Mouse (Mus musculus) heart, embryonic 13.5 days (tissue): ENCODE measurements around the gene Camk2b. TPM values are rescaled to one million over a fixed set of nuclear protein-coding genes. Genes with fewer than 3 reads are reported as not detected.
"Not testable (repeated sequence)": the region's sequence is repeated elsewhere in the genome, so short reads cannot be mapped to it uniquely, and the experiment has no call there.

Source experiments
- ATAC-seq: fragments of 200-750 bp; cut with Nextera tagmentation; 2 replicates; pipeline ENCODE4 v1.8.0; 2017; ENCODE audit warnings: moderate TSS enrichment; ENCODE audit not compliant: insufficient number of reproducible peaks, low FRiP score, low TSS enrichment; ENCODE audit errors: extremely low read depth
- H3K27ac ChIP-seq: fragments of 300-500 bp; sonication (generic); replicated peaks from 2 replicates; pipeline ENCODE4 v1.5.1; 2015; ENCODE audit warnings: moderate library complexity, mild to moderate bottlenecking, inconsistent platforms
- H3K27me3 ChIP-seq: fragments of 300-500 bp; sonication (generic); replicated peaks from 2 replicates; pipeline ENCODE4 v1.6.1; 2015; ENCODE audit warnings: mild to moderate bottlenecking, inconsistent platforms
- H3K36me3 ChIP-seq: fragments of 300-500 bp; sonication (generic); 2 replicates; pipeline ENCODE4 v1.6.1; 2015; ENCODE audit warnings: mild to moderate bottlenecking, inconsistent platforms
- H3K4me1 ChIP-seq: fragments of 300-500 bp; sonication (generic); 2 replicates; pipeline ENCODE4 v1.6.1; 2015; ENCODE audit warnings: inconsistent platforms
- H3K4me2 ChIP-seq: fragments of 300-500 bp; sonication (generic); 2 replicates; pipeline ENCODE4 v1.6.1; 2015; ENCODE audit warnings: inconsistent platforms, mild to moderate bottlenecking, moderate library complexity
- H3K4me3 ChIP-seq: fragments of 300-500 bp; sonication (generic); 2 replicates; pipeline ENCODE4 v1.5.1; 2015; ENCODE audit warnings: moderate library complexity, mild to moderate bottlenecking, inconsistent platforms
- H3K9ac ChIP-seq: fragments of 300-500 bp; sonication (generic); 2 replicates; pipeline ENCODE4 v1.6.1; 2015; ENCODE audit warnings: inconsistent platforms, mild to moderate bottlenecking, moderate library complexity
- H3K9me3 ChIP-seq: fragments of 300-500 bp; sonication (generic); 2 replicates; pipeline ENCODE4 v1.6.1; 2016; ENCODE audit warnings: inconsistent platforms
- WGBS: fragments of 180-500 bp; shearing (Covaris S2); methylation state at CpG from one replicate; pipeline ENCODE4 v1.1.7; 2015; ENCODE audit warnings: mixed read lengths; 5-methylcytosine and 5-hydroxymethylcytosine counted together
- polyA plus RNA-seq: library from polyadenylated mRNA; unstranded; fragments of >200 nt; fragmentation: Nextera tagmentation; extraction: Ambion mirVana; gene quantifications from 2 replicates; pipeline ENCODE4 v1.2.1, GENCODE M21; 2015

The Camk2b gene
- polyA plus RNA-seq, 1 experiment from 2014 or later: 2.4 TPM

GRCm38 (mm10) chr11:5954965-5955504 lies 111.1 kb downstream of the Camk2b start:
- peak overlapping the region; percentile 87 for H3K4me3 ChIP-seq
- peak overlapping the region; percentile 94 for H3K27ac ChIP-seq
- peaks cover 57% of the 10 kb centered on the region for H3K4me1 ChIP-seq
- H3K9me3 ChIP-seq: no peaks in the 10 kb centered on the region
- H3K36me3 ChIP-seq: peaks cover 17% of the 10 kb centered on the region
- WGBS: 3% methylated on average over 7 of the region's 7 CpGs
- H3K27me3 ChIP-seq: no peaks in the 10 kb centered on the region
- H3K4me2 ChIP-seq: peak overlapping the region; percentile 90
- peak overlapping the region; percentile 98 for H3K9ac ChIP-seq
- ATAC-seq: peak; percentile 39; the same call in 1 of the 2 replicates

- ATAC-seq: no peak
- Histone ChIP-seq H3K4me3 (no peak overlapping the region), H3K27me3 (0 out of 2 replicates have a peak, but pooled peaks cover 1% of the 10 kb centered on the region), H3K9me3 (no peaks in the 10 kb centered on the region), H3K27ac (peak overlapping the region; percentile 94), H3K4me2 (peak overlapping the region; percentile 90), H3K4me1 (peaks cover 63% of the 10 kb centered on the region), H3K9ac (0 out of 2 replicates have a peak overlapping the region, but pooled peaks have one; percentile 98), H3K36me3 (peaks cover 12% of the 10 kb centered on the region)
- 66% methylated on average over 5 of the region's 5 CpGs for WGBS
Observed at GRCm38 (mm10) chr11:5954435-5954834, 111.7 kb downstream of the Camk2b start.

GRCm38 (mm10) chr11:5953130-5953765 lies 112.9 kb downstream of the Camk2b start:
- Histone ChIP-seq H3K4me3 (no peak overlapping the region), H3K4me1 (peaks cover 63% of the 10 kb centered on the region), H3K27ac (peak overlapping the region; percentile 67), H3K9me3 (no peaks in the 10 kb centered on the region), H3K27me3 (0 out of 2 replicates have a peak, but pooled peaks cover 3% of the 10 kb centered on the region), H3K9ac (no peak overlapping the region), H3K36me3 (peaks cover 6% of the 10 kb centered on the region), H3K4me2 (no peak overlapping the region)
- ATAC-seq: no peak
- WGBS: 35% methylated on average over 8 of the region's 8 CpGs

- Histone ChIP-seq H3K4me2 (peak overlapping the region; percentile 16; the same call in 1 of the 2 replicates), H3K4me3 (no peak overlapping the region), H3K4me1 (peaks cover 60% of the 10 kb centered on the region), H3K27me3 (0 out of 2 replicates have a peak, but pooled peaks cover 3% of the 10 kb centered on the region), H3K27ac (peak overlapping the region; percentile 67), H3K9ac (peak overlapping the region; percentile 53; the same call in 1 of the 2 replicates), H3K36me3 (peaks cover 5% of the 10 kb centered on the region), H3K9me3 (no peaks in the 10 kb centered on the region)
- 14% methylated on average over 5 of the region's 5 CpGs for WGBS
- ATAC-seq: no peak
Observed at GRCm38 (mm10) chr11:5952501-5952900, 113.7 kb downstream of the Camk2b start.

GRCm38 (mm10) chr11:5949586-5950352 lies 116.4 kb downstream of the Camk2b start, which contains the start of gene Gck:
Gene Gck (minus strand): TSS chr11:5950081.
- H3K4me1 ChIP-seq: peaks cover 42% of the 10 kb centered on the region
- ATAC-seq: no peak; the same call in 1 of the 2 replicates
- WGBS: 54% methylated on average over 8 of the region's 8 CpGs
- H3K36me3 ChIP-seq: no peaks in the 10 kb centered on the region
- H3K9ac ChIP-seq: no peak within 1 kb of the TSS
- H3K4me2 ChIP-seq: no peak within 1 kb of the TSS
- H3K4me3 ChIP-seq: no peak within 1 kb of the TSS
- H3K9me3 ChIP-seq: no peaks in the 10 kb centered on the region
- H3K27ac ChIP-seq: no peak within 1 kb of the TSS
- H3K27me3 ChIP-seq: 0 out of 2 replicates have a peak, but pooled peaks cover 3% of the 10 kb centered on the region

GRCm38 (mm10) chr11:5948546-5949250 lies 117.5 kb downstream of the Camk2b start:
- no peak overlapping the region; the same call in 1 of the 2 replicates for H3K9ac ChIP-seq
- H3K27ac ChIP-seq: no peak overlapping the region
- H3K36me3 ChIP-seq: no peaks in the 10 kb centered on the region
- 47% methylated on average over 10 of the region's 10 CpGs for WGBS
- no peak overlapping the region for H3K4me3 ChIP-seq
- 0 out of 2 replicates have a peak, but pooled peaks cover 3% of the 10 kb centered on the region for H3K27me3 ChIP-seq
- peaks cover 33% of the 10 kb centered on the region for H3K4me1 ChIP-seq
- no peak for ATAC-seq
- no peaks in the 10 kb centered on the region for H3K9me3 ChIP-seq
- no peak overlapping the region for H3K4me2 ChIP-seq

GRCm38 (mm10) chr11:5947796-5948195 lies 118.4 kb downstream of the Camk2b start:
- 45% methylated on average over 4 of the region's 4 CpGs for WGBS
- no peak for ATAC-seq
- H3K4me3 ChIP-seq: no peak overlapping the region
- no peak overlapping the region for H3K4me2 ChIP-seq
- 0 out of 2 replicates have a peak, but pooled peaks cover 3% of the 10 kb centered on the region for H3K27me3 ChIP-seq
- no peak overlapping the region for H3K27ac ChIP-seq
- no peaks in the 10 kb centered on the region for H3K36me3 ChIP-seq
- peaks cover 27% of the 10 kb centered on the region for H3K4me1 ChIP-seq
- H3K9ac ChIP-seq: no peak overlapping the region
- H3K9me3 ChIP-seq: no peaks in the 10 kb centered on the region

- no peak overlapping the region for H3K4me3 ChIP-seq
- 0 out of 2 replicates have a peak, but pooled peaks cover 3% of the 10 kb centered on the region for H3K27me3 ChIP-seq
- 65% methylated on average over 2 of the region's 2 CpGs for WGBS
- ATAC-seq: no peak
- H3K27ac ChIP-seq: no peak overlapping the region
- no peaks in the 10 kb centered on the region for H3K36me3 ChIP-seq
- H3K9me3 ChIP-seq: no peaks in the 10 kb centered on the region
- no peak overlapping the region for H3K9ac ChIP-seq
- H3K4me2 ChIP-seq: no peak overlapping the region
- peaks cover 14% of the 10 kb centered on the region for H3K4me1 ChIP-seq
Observed at GRCm38 (mm10) chr11:5945096-5945495, 121.1 kb downstream of the Camk2b start.

- Histone ChIP-seq H3K27ac (no peak overlapping the region), H3K9me3 (no peaks in the 10 kb centered on the region), H3K9ac (no peak overlapping the region), H3K4me2 (no peak overlapping the region), H3K4me1 (no peaks in the 10 kb centered on the region), H3K36me3 (no peaks in the 10 kb centered on the region), H3K27me3 (no peaks in the 10 kb centered on the region), H3K4me3 (no peak overlapping the region)
- WGBS: 72% methylated on average over 6 of the region's 6 CpGs
- ATAC-seq: no peak
Observed at GRCm38 (mm10) chr11:5942966-5943365, 123.2 kb downstream of the Camk2b start.

- not testable (repeated sequence) for H3K36me3 ChIP-seq, H3K27me3 ChIP-seq, H3K9ac ChIP-seq, H3K4me1 ChIP-seq, ATAC-seq, H3K4me3 ChIP-seq, H3K9me3 ChIP-seq, H3K27ac ChIP-seq, H3K4me2 ChIP-seq
- 82% methylated on average over 11 of the region's 11 CpGs for WGBS
Observed at GRCm38 (mm10) chr11:5934531-5934930, 131.6 kb downstream of the Camk2b start.

GRCm38 (mm10) chr11:5931947-5932346 lies 134.2 kb downstream of the Camk2b start:
- not testable (repeated sequence) for H3K9ac ChIP-seq, H3K4me2 ChIP-seq, H3K27me3 ChIP-seq, H3K9me3 ChIP-seq, H3K36me3 ChIP-seq, ATAC-seq, H3K4me3 ChIP-seq, H3K4me1 ChIP-seq, H3K27ac ChIP-seq
- 87% methylated on average over 6 of the region's 6 CpGs for WGBS
